Mouse (Mus musculus): ENCODE data around the gene St6gal1.
"Not testable (repeated sequence)": the region's sequence is repeated elsewhere in the genome, so short reads cannot be mapped to it uniquely, and the experiment has no call there.

Gene St6gal1

GRCm38 (mm10) chr16:23224671-23225068 lies at the start of gene St6gal1:
Gene St6gal1 (plus strand): TSS chr16:23224740.
- DNase-seq (ENCODE audit: low read depth in 1 of 2, low spot score in 2 of 2): peak in 1 of 2 experiments; percentile 51

- DNase-seq (ENCODE audit: low read depth in 1 of 2, low spot score in 2 of 2): no peak
These were observed 49.7 kb upstream of the St6gal1 start for GRCm38 (mm10) chr16:23174855-23175254.

GRCm38 (mm10) chr16:23175956-23176355 lies 48.6 kb upstream of the St6gal1 start:
- no peak for DNase-seq (ENCODE audit: low read depth in 1 of 2, low spot score in 2 of 2)

GRCm38 (mm10) chr16:23177856-23178255 lies 46.7 kb upstream of the St6gal1 start:
- no peak for DNase-seq (ENCODE audit: low read depth in 1 of 2, low spot score in 2 of 2)

- no peak for DNase-seq (ENCODE audit: low read depth in 1 of 2, low spot score in 2 of 2)
These were observed 45.7 kb upstream of the St6gal1 start for GRCm38 (mm10) chr16:23178796-23179195.

- DNase-seq (ENCODE audit: low read depth in 1 of 2, low spot score in 2 of 2): not testable (repeated sequence)
These were observed 45.1 kb upstream of the St6gal1 start for GRCm38 (mm10) chr16:23179436-23179835.

GRCm38 (mm10) chr16:23181054-23181453 lies 43.5 kb upstream of the St6gal1 start:
- no peak for DNase-seq (ENCODE audit: low read depth in 1 of 2, low spot score in 2 of 2)

GRCm38 (mm10) chr16:23181487-23181886 lies 43.1 kb upstream of the St6gal1 start:
- DNase-seq (ENCODE audit: low read depth in 1 of 2, low spot score in 2 of 2): no peak

- no peak for DNase-seq (ENCODE audit: low read depth in 1 of 2, low spot score in 2 of 2)
These were observed 42.5 kb upstream of the St6gal1 start for GRCm38 (mm10) chr16:23181942-23182597.

- DNase-seq (ENCODE audit: low read depth in 1 of 2, low spot score in 2 of 2): no peak
These were observed 38.7 kb upstream of the St6gal1 start for GRCm38 (mm10) chr16:23185824-23186223.

- DNase-seq (ENCODE audit: low read depth in 1 of 2, low spot score in 2 of 2): no peak
These were observed 38.1 kb upstream of the St6gal1 start for GRCm38 (mm10) chr16:23186418-23186817.

GRCm38 (mm10) chr16:23187983-23188382 lies 36.6 kb upstream of the St6gal1 start:
- DNase-seq (ENCODE audit: low read depth in 1 of 2, low spot score in 2 of 2): no peak

GRCm38 (mm10) chr16:23189612-23190011 lies 34.9 kb upstream of the St6gal1 start:
- DNase-seq (ENCODE audit: low read depth in 1 of 2, low spot score in 2 of 2): no peak

- DNase-seq (ENCODE audit: low read depth in 1 of 2, low spot score in 2 of 2): no peak
These were observed 32.8 kb upstream of the St6gal1 start for GRCm38 (mm10) chr16:23191560-23192242.

- DNase-seq (ENCODE audit: low read depth in 1 of 2, low spot score in 2 of 2): no peak
These were observed 28.9 kb upstream of the St6gal1 start for GRCm38 (mm10) chr16:23195618-23196017.

GRCm38 (mm10) chr16:23196296-23196695 lies 28.2 kb upstream of the St6gal1 start:
- no peak for DNase-seq (ENCODE audit: low read depth in 1 of 2, low spot score in 2 of 2)

- no peak for DNase-seq (ENCODE audit: low read depth in 1 of 2, low spot score in 2 of 2)
These were observed 27.7 kb upstream of the St6gal1 start for GRCm38 (mm10) chr16:23196791-23197190.

GRCm38 (mm10) chr16:23201498-23201897 lies 23.0 kb upstream of the St6gal1 start:
- DNase-seq (ENCODE audit: low read depth in 1 of 2, low spot score in 2 of 2): no peak

- no peak for DNase-seq (ENCODE audit: low read depth in 1 of 2, low spot score in 2 of 2)
These were observed 10.2 kb upstream of the St6gal1 start for GRCm38 (mm10) chr16:23214314-23214713.

GRCm38 (mm10) chr16:23215241-23215900 lies 9.2 kb upstream of the St6gal1 start:
- DNase-seq (ENCODE audit: low read depth in 1 of 2, low spot score in 2 of 2): no peak

GRCm38 (mm10) chr16:23216366-23216765 lies 8.2 kb upstream of the St6gal1 start:
- DNase-seq (ENCODE audit: low read depth in 1 of 2, low spot score in 2 of 2): no peak

GRCm38 (mm10) chr16:23218313-23218712 lies 6.2 kb upstream of the St6gal1 start:
- no peak for DNase-seq (ENCODE audit: low read depth in 1 of 2, low spot score in 2 of 2)
